Mouse (Mus musculus) myocyte (in vitro differentiated cells): ENCODE results near the gene Pisd.

Source experiments
- CEBPB ChIP-seq: IDR thresholded peaks from 2 replicates; pipeline ENCODE4 v1.6.1; 2011; ENCODE audit warnings: mild to moderate bottlenecking, moderate library complexity; ENCODE audit not compliant: poor library complexity, insufficient read depth, severe bottlenecking
- E2F4 ChIP-seq: IDR thresholded peaks from one replicate; pipeline ENCODE4 v1.6.1; 2011; ENCODE audit warnings: mild to moderate bottlenecking, control low read depth, moderate library complexity; ENCODE audit not compliant: insufficient read depth
- MAX ChIP-seq: IDR thresholded peaks from one replicate; pipeline ENCODE4 v1.6.1; 2011; ENCODE audit warnings: low read depth, mild to moderate bottlenecking, control low read depth
- MYOD1 ChIP-seq, 3 experiments: IDR thresholded peaks; one replicate each; pipeline ENCODE4 v1.6.1; 2011; ENCODE audit warnings: control low read depth in 2 of 3, low read depth in 2 of 3, mild to moderate bottlenecking in 2 of 3, moderate library complexity in 1 of 3; ENCODE audit not compliant: insufficient read length in 2 of 3, control insufficient read depth in 1 of 3
- MYOG ChIP-seq, 3 experiments: IDR thresholded peaks; one replicate each; pipeline ENCODE4 v1.6.1; 2011; ENCODE audit warnings: control low read depth in 2 of 3, low read depth in 2 of 3, mild to moderate bottlenecking in 2 of 3; ENCODE audit not compliant: insufficient read length in 2 of 3, control insufficient read depth in 1 of 3, insufficient read depth in 1 of 3
- POLR2A ChIP-seq: IDR thresholded peaks from one replicate; pipeline ENCODE4 v1.6.1; 2011; ENCODE audit warnings: low read depth, mild to moderate bottlenecking, control low read depth, moderate library complexity; ENCODE audit not compliant: insufficient read length
- POLR2AphosphoS2 ChIP-seq: IDR thresholded peaks from one replicate; pipeline ENCODE4 v1.6.1; 2011; ENCODE audit warnings: low read depth, control low read depth; ENCODE audit not compliant: insufficient read length
- REST ChIP-seq: IDR thresholded peaks from one replicate; pipeline ENCODE4 v1.6.1; 2011; ENCODE audit warnings: mild to moderate bottlenecking, control low read depth, moderate library complexity; ENCODE audit not compliant: insufficient read depth, insufficient read length
- SRF ChIP-seq: IDR thresholded peaks from one replicate; pipeline ENCODE4 v1.6.1; 2011; ENCODE audit warnings: low read depth; ENCODE audit not compliant: control insufficient read depth, insufficient read length
- TCF12 ChIP-seq: IDR thresholded peaks from one replicate; pipeline ENCODE4 v1.6.1; 2011; ENCODE audit warnings: mild to moderate bottlenecking, control low read depth; ENCODE audit not compliant: poor library complexity, insufficient read depth, severe bottlenecking
- USF1 ChIP-seq: IDR thresholded peaks from one replicate; pipeline ENCODE4 v1.6.1; 2011; ENCODE audit warnings: low read depth, mild to moderate bottlenecking, control low read depth, moderate library complexity

DNA sequence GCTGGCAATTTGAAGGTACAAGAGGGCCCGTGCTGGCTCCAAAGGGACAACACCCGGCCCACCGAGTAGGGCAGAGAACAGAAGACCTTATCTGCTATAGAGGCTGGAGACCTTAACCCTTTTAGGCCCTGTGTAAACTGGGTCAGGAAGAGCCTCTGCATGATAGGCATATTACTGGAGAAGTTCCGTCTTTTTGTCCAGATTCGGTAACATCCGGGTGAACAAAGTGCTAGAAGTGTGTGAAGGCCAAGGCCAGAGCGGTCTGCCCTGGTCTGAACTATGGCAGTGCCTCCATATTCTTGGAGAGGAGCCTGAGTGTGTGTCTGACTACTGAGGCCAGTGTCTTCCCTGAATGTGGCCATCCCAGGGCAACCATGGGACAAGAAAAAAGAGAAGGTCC, 41.6 kb upstream of the Pisd start, which contains the start of gene Gm20671:
- TF ChIP-seq POLR2A (no peak), MYOD1 (IDR thresholded peaks at IDR 0.05; ENCODE audit: control insufficient read depth in 1 of 3, insufficient read length in 2 of 3, low read depth in 2 of 3) (no peak), USF1 (no peak), MAX (no peak), E2F4 (no peak), TCF12 (no peak), CEBPB (no peak), MYOG (IDR thresholded peaks at IDR 0.05; ENCODE audit: control insufficient read depth in 1 of 3, insufficient read depth in 1 of 3, insufficient read length in 2 of 3, low read depth in 2 of 3) (no peak), REST (no peak), SRF (no peak), POLR2AphosphoS2 (no peak)
